Mouse (Mus musculus) hindbrain, embryonic 13.5 days (tissue): ENCODE measurements around the gene Slc25a40. TPM values are rescaled to one million over a fixed set of nuclear protein-coding genes. Genes with fewer than 3 reads are reported as not detected.

Experiments
- ATAC-seq: fragments of 200-750 bp; cut with Nextera tagmentation; 2 replicates; pipeline ENCODE4 v1.8.0; 2017; ENCODE audit warnings: moderate TSS enrichment; ENCODE audit not compliant: low FRiP score
- H3K27ac ChIP-seq: fragments of 300-500 bp; sonication (generic); 2 replicates; pipeline ENCODE4 v1.5.1; 2015; ENCODE audit warnings: inconsistent platforms, mild to moderate bottlenecking, moderate library complexity
- H3K27me3 ChIP-seq: fragments of 300-500 bp; sonication (generic); 2 replicates; pipeline ENCODE4 v1.6.1; 2015; ENCODE audit warnings: mild to moderate bottlenecking, inconsistent platforms
- H3K36me3 ChIP-seq: fragments of 300-500 bp; sonication (generic); 2 replicates; pipeline ENCODE4 v1.6.1; 2015; ENCODE audit warnings: mild to moderate bottlenecking, inconsistent platforms
- H3K4me1 ChIP-seq: fragments of 300-500 bp; sonication (generic); replicated peaks from 2 replicates; pipeline ENCODE4 v1.6.1; 2015; ENCODE audit warnings: inconsistent platforms
- H3K4me2 ChIP-seq: fragments of 300-500 bp; sonication (generic); 2 replicates; pipeline ENCODE4 v1.6.1; 2015; ENCODE audit warnings: inconsistent platforms, mild to moderate bottlenecking, moderate library complexity
- H3K4me3 ChIP-seq: fragments of 300-500 bp; sonication (generic); 2 replicates; pipeline ENCODE4 v1.5.1; 2015; ENCODE audit warnings: mild to moderate bottlenecking, inconsistent platforms
- H3K9ac ChIP-seq: fragments of 300-500 bp; sonication (generic); 2 replicates; pipeline ENCODE4 v1.6.1; 2015; ENCODE audit warnings: mild to moderate bottlenecking, inconsistent platforms
- H3K9me3 ChIP-seq: fragments of 300-500 bp; sonication (generic); 2 replicates; pipeline ENCODE4 v1.6.1; 2016; ENCODE audit warnings: inconsistent platforms
- WGBS: fragments of 180-500 bp; shearing (Covaris S2); methylation state at CpG from one replicate; pipeline ENCODE4 v1.1.7; 2015; 5-methylcytosine and 5-hydroxymethylcytosine counted together
- polyA plus RNA-seq: library from polyadenylated mRNA; unstranded; fragments of >200 nt; fragmentation: Nextera tagmentation; extraction: Ambion mirVana; gene quantifications from 2 replicates; pipeline ENCODE4 v1.2.1, GENCODE M21; 2015

Gene Slc25a40
- 6.8 and 7.4 TPM in 2 replicates for polyA plus RNA-seq

DNA sequence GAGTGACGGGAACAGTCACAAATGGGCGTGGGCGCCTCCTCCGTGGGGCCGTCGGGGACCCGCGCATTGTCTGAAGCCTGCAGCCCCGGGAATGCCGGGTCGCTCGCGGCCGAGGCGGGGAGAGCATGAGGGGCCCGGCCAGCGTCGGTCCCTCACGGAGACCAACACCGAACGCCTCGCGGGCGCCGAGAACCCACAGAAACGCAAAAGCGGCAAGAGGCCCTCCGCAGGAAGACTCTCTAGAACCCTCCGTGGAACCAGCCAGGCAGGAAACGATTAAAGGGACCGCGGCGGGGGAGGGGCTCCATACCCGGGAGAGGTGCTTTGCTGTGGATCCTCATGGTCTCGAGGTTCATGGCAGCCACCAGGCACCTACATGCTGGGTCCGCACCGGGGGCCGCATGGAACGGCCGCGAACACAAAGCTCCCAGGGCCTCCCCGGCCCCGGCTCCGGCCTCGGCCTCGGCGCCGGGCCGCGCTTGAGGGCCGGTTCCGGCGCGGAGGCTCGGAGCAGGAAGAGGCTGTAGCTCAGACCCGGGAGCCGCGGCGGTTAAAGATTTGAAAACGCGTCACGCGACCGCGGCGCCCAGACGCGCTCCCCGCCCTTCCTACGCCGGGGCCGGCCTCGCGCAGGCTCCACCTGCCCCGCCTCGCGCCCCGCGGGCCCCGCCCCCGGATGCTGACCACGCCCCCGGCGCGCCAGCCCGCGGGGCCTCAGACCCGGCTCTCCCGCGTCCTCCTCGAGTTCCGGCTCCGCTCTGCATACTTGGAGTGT is at the start of gene Slc25a40, which contains the start of gene Dbf4:
Slc25a40 (plus strand) TSS at position 694 of the 775 bp plus-strand sequence.
Dbf4 (minus strand) TSS at position 560 of the 775 bp plus-strand sequence.
- WGBS = under 1% methylated on average over 93 of the region's 93 CpGs
- H3K36me3 ChIP-seq = peaks cover 7% of the 10 kb centered on the region
- peak within 1 kb of the TSS; percentile 83 for H3K4me2 ChIP-seq

DNA sequence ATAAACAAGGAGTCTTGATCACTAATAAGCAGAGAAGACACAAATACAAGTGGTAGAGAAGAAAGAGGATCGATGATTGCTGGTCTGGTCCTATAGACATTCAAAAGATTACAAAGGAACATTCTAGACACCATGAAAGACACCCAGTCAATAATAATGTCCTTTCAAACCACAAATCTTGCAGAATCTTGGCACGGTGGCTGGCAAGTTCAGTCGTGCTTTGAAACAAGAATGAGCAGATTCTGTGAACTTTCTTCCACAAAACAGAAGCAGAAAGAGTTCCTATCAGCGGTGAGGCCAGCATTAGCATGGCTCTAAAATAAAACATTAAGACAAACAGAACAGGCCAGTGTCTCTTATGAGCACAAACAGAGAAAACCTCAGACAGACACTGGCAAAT is 49.2 kb upstream of the Slc25a40 start:
- Histone ChIP-seq H3K9ac (no peak overlapping the region), H3K36me3 (no peaks in the 10 kb centered on the region), H3K9me3 (no peaks in the 10 kb centered on the region), H3K4me1 (no peaks in the 10 kb centered on the region), H3K4me2 (no peak overlapping the region), H3K27ac (no peak overlapping the region), H3K27me3 (no peaks in the 10 kb centered on the region), H3K4me3 (no peak overlapping the region)
- 81% methylated on average over 4 of the region's 4 CpGs for WGBS
- no peak for ATAC-seq

More for the DNA sequence above, at the start of gene Slc25a40, which contains the start of gene Dbf4:
- Histone ChIP-seq H3K4me3 (peak within 1 kb of the TSS; percentile 86), H3K9me3 (no peaks in the 10 kb centered on the region), H3K27ac (peak within 1 kb of the TSS; percentile 83), H3K9ac (peak within 1 kb of the TSS; percentile 89), H3K27me3 (no peaks in the 10 kb centered on the region), H3K4me1 (peaks cover 18% of the 10 kb centered on the region)
- ATAC-seq = peak; percentile 98

DNA sequence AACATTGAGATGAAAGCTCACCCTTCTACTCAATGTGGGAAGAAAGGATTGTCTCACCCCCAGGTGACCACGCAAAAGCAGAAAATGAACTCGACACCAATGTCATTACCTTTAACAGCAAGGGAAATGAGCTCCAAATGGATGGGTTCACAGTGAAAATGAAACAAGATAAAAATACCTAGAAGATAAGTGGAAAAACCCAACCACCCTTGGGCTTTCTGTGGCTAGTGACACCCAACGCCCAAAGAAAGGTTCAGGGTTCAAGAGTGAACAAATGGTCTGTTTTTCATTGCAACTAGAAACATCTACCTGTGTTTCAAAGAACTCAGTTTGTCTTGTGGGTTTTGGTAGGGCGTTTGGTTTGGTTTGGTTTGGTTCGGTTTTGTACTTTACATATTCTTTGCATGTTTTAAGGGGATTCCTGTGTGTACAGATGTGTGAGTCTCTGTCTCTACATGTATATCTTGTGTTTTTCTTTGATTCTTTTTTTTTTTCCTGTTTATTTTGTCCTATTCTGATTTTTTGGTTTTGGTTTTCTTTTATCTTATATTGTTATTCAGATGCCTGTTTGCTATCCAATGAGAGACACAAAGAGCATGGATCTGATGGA is 48.2 kb upstream of the Slc25a40 start:
- no peak overlapping the region for H3K9ac ChIP-seq
- H3K27me3 ChIP-seq = no peaks in the 10 kb centered on the region
- no peaks in the 10 kb centered on the region for H3K4me1 ChIP-seq
- no peak overlapping the region for H3K27ac ChIP-seq
- no peaks in the 10 kb centered on the region for H3K36me3 ChIP-seq
- no peak overlapping the region for H3K4me3 ChIP-seq
- no peak for ATAC-seq
- no peaks in the 10 kb centered on the region for H3K9me3 ChIP-seq
- H3K4me2 ChIP-seq = no peak overlapping the region
- 81% methylated on average over 5 of the region's 5 CpGs for WGBS

- WGBS = 87% methylated on average over 1 of the region's 1 CpGs
- H3K4me1 ChIP-seq = no peaks in the 10 kb centered on the region
- ATAC-seq = no peak
These were observed 28.6 kb upstream of the Slc25a40 start for GRCm38 (mm10) chr5:8393891-8394583.

DNA sequence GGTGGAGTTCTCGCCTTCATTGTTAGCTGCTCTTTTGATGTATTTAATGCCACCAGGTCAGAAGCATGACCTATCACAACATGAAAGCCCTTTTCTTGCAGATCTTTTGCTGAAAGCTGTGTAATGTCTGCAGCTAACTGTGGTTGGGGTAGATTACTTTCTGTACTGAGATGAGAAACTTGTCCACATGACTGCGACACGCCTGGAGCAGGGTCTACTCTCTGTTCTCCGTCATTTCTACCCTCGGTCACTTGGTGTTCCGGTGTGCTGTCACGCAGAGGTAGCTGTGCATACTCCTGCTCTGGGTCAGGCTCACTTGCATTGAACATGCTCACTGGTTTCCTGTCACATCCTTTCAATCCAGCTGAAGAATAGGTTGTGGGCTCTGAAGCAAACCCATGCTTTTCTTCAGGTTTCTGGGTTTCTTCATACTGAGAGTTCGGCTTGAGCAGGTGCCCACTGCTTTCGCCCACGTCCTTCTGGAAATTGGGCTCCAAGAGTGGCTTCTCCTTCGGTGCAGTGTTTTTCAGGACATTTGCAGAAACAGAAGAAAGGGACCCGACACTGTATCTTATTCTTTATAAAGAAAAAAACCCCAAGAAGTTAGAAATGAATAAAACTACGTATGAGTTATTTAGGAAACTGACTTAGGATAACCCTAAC is 24.9 kb upstream of the Slc25a40 start:
- Histone ChIP-seq H3K27me3 (no peaks in the 10 kb centered on the region), H3K9ac (no peak overlapping the region), H3K4me3 (no peak overlapping the region), H3K27ac (no peak overlapping the region), H3K36me3 (peaks cover 27% of the 10 kb centered on the region), H3K4me1 (no peaks in the 10 kb centered on the region), H3K9me3 (no peaks in the 10 kb centered on the region), H3K4me2 (no peak overlapping the region)
- 93% methylated on average over 13 of the region's 13 CpGs for WGBS
- no peak for ATAC-seq

More at GRCm38 (mm10) chr5:8393891-8394583, 28.6 kb upstream of the Slc25a40 start:
- Histone ChIP-seq H3K9ac (no peak overlapping the region), H3K27me3 (no peaks in the 10 kb centered on the region), H3K27ac (no peak overlapping the region), H3K4me2 (no peak overlapping the region), H3K36me3 (peaks cover 15% of the 10 kb centered on the region), H3K9me3 (no peaks in the 10 kb centered on the region), H3K4me3 (no peak overlapping the region)

- Histone ChIP-seq H3K27me3 (no peaks in the 10 kb centered on the region), H3K9ac (no peak overlapping the region), H3K27ac (no peak overlapping the region), H3K4me2 (no peak overlapping the region), H3K4me1 (no peaks in the 10 kb centered on the region), H3K36me3 (peaks cover 26% of the 10 kb centered on the region), H3K9me3 (no peaks in the 10 kb centered on the region), H3K4me3 (no peak overlapping the region)
- no peak for ATAC-seq
- 91% methylated on average over 4 of the region's 4 CpGs for WGBS
These were observed 13.9 kb upstream of the Slc25a40 start for GRCm38 (mm10) chr5:8408746-8409145.

GRCm38 (mm10) chr5:8416683-8417413 is 5.8 kb upstream of the Slc25a40 start:
- peaks cover 15% of the 10 kb centered on the region for H3K36me3 ChIP-seq
- no peaks in the 10 kb centered on the region for H3K27me3 ChIP-seq
- H3K27ac ChIP-seq = no peak overlapping the region
- no peak overlapping the region for H3K4me3 ChIP-seq
- no peak for ATAC-seq
- H3K4me2 ChIP-seq = no peak overlapping the region
- H3K9me3 ChIP-seq = no peaks in the 10 kb centered on the region
- peaks cover 7% of the 10 kb centered on the region for H3K4me1 ChIP-seq
- WGBS = 95% methylated on average over 3 of the region's 3 CpGs
- no peak overlapping the region for H3K9ac ChIP-seq

- Histone ChIP-seq H3K27ac (no peak overlapping the region), H3K4me2 (no peak overlapping the region), H3K9ac (no peak overlapping the region), H3K27me3 (no peaks in the 10 kb centered on the region), H3K36me3 (peaks cover 15% of the 10 kb centered on the region), H3K9me3 (no peaks in the 10 kb centered on the region), H3K4me1 (peaks cover 7% of the 10 kb centered on the region), H3K4me3 (no peak overlapping the region)
- 55% methylated on average over 1 of the region's 1 CpGs for WGBS
- no peak for ATAC-seq
These were observed 5.2 kb upstream of the Slc25a40 start for GRCm38 (mm10) chr5:8417443-8417842.

DNA sequence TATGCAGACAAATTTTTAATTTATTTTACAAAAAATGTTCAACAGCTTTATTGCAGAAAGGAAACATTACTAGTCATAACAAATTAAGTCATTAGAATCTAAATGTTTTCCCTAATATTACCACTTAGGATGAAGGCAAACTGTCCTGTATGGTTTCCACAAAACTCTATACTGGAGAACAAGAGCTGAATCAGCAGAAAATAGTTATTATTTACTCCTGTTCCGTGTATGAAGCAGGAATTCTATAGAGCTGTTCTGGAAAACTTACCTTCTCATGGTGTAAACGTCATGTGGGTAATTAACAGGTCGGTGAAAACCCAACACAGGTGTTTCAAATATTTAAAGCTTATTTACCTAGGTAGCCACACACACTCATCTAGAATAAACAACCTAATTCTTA is 1.2 kb upstream of the Slc25a40 start:
- peaks cover 18% of the 10 kb centered on the region for H3K4me1 ChIP-seq
- 19% methylated on average over 3 of the region's 3 CpGs for WGBS
- peaks cover 9% of the 10 kb centered on the region for H3K36me3 ChIP-seq
- ATAC-seq = no peak
- H3K9me3 ChIP-seq = no peaks in the 10 kb centered on the region
- peak overlapping the region; percentile 83 for H3K4me2 ChIP-seq
- no peak overlapping the region for H3K27ac ChIP-seq
- no peaks in the 10 kb centered on the region for H3K27me3 ChIP-seq
- H3K9ac ChIP-seq = no peak overlapping the region
- peak overlapping the region; percentile 86 for H3K4me3 ChIP-seq

DNA sequence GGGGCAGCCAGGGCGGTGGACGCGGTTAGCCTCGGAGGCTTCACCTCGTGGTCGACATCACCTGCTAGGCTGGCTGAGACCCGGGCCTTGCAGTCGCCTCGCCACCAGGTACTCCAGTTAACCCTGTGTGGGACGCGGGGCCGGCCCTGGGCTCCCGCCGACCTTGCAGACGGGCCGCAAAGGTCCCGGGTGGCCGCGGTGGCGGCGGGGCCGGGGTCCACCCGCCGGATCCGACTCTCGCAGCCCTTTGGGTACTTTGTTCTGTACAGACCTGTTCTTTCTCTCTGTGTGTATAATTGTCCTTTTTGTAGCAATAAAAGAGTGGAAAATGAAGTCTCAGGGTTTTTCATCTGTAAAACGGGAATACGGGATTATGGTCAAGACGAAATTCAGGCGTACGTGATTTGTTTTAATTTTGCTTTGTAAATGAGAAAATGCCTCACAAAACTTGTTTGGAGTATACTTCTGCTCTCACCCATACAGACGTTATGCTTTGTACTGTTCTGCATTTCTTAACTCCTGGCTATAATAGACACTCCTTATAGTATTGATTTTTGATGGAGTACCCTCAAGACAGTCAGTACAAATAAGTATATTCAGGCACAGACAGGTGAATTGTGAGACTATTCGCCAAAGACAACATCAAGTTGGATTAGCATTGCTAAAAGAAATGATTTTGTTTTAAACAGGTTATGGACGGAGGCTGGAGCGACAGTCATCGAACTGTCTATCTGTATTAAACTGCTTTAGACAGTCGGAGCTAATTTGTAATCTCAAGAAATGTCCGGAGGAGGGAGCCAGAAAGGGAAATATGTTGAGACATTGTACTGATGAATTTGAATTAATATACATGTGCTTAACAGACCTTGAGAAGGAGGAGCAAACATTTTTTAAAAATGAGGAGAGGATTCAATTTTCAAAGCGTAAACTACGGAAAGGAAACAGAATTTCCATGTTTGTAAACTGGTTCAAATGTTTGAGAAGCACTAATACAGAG is 580 bp downstream of the Slc25a40 start:
- H3K36me3 ChIP-seq = 0 out of 2 replicates have a peak, but pooled peaks cover 2% of the 10 kb centered on the region
- peak overlapping the region; percentile 83 for H3K4me2 ChIP-seq
- peaks cover 18% of the 10 kb centered on the region for H3K4me1 ChIP-seq
- H3K4me3 ChIP-seq = peak overlapping the region; percentile 86
- WGBS = under 1% methylated on average over 40 of the region's 40 CpGs
- H3K9me3 ChIP-seq = no peaks in the 10 kb centered on the region
- peak overlapping the region; percentile 83 for H3K27ac ChIP-seq
- no peaks in the 10 kb centered on the region for H3K27me3 ChIP-seq
- peak overlapping the region; percentile 89 for H3K9ac ChIP-seq
- ATAC-seq = 0 out of 2 replicates have a peak, but pooled peaks have one; percentile 13
